Mouse (Mus musculus) bone marrow macrophage, adult 2 months (primary cell): Measurements from ENCODE around the gene Plaur.

Experiments used
- CTCF ChIP-seq: IDR thresholded peaks from 2 replicates; pipeline ENCODE4 v1.5.1; 2012; ENCODE audit warnings: low read depth, mild to moderate bottlenecking, low read length, moderate library complexity
- POLR2A ChIP-seq: IDR thresholded peaks from 2 replicates; pipeline ENCODE4 v1.6.1; 2012; ENCODE audit warnings: mild to moderate bottlenecking, low read depth, low read length, borderline replicate concordance

GRCm38 (mm10) chr7:24486654-24487130, 24.4 kb downstream of the Plaur start:
- TF ChIP-seq POLR2A (no peak), CTCF (no peak)
